Mouse (Mus musculus): ENCODE data around the gene Gm49403.
"Not testable (repeated sequence)": the region's sequence is repeated elsewhere in the genome, so short reads cannot be mapped to it uniquely, and the experiment has no call there.

Gm49403 gene

GRCm38 (mm10) chr19:8883616-8884015, at the start of gene Gm49403, which contains the start of gene Lbhd1:
Gene Gm49403, plus strand, starts transcription at chr19:8883930.
Gene Lbhd1, plus strand, starts transcription at chr19:8883732.
- no peak for DNase-seq

- DNase-seq: not testable (repeated sequence)
These were observed 47.4 kb upstream of the Gm49403 start for GRCm38 (mm10) chr19:8836327-8836726.

- DNase-seq: peak; percentile 89
These were observed 46.4 kb upstream of the Gm49403 start, which contains the start of gene Bscl2 for GRCm38 (mm10) chr19:8837251-8837791. Gene Bscl2, plus strand, starts transcription at chr19:8837467.

GRCm38 (mm10) chr19:8838041-8838730, 45.5 kb upstream of the Gm49403 start:
- DNase-seq: no peak

- peak; percentile 91 for DNase-seq
These were observed 44.4 kb upstream of the Gm49403 start, which contains the start of gene Gng3 for GRCm38 (mm10) chr19:8839103-8839907. Gene Gng3, minus strand, starts transcription at chr19:8839194.

GRCm38 (mm10) chr19:8839908-8840791, 43.6 kb upstream of the Gm49403 start:
- DNase-seq: peak; percentile 77

- DNase-seq: no peak
These were observed 42.7 kb upstream of the Gm49403 start for GRCm38 (mm10) chr19:8841012-8841411.

GRCm38 (mm10) chr19:8842961-8843360, 40.8 kb upstream of the Gm49403 start:
- DNase-seq: no peak

GRCm38 (mm10) chr19:8844371-8845129, 39.2 kb upstream of the Gm49403 start:
- DNase-seq: peak; percentile 70

GRCm38 (mm10) chr19:8848356-8848755, 35.4 kb upstream of the Gm49403 start:
- DNase-seq: no peak

GRCm38 (mm10) chr19:8850402-8850901, 33.3 kb upstream of the Gm49403 start, which contains the start of gene Lrrn4cl:
Gene Lrrn4cl, plus strand, starts transcription at chr19:8850768.
- DNase-seq: no peak

GRCm38 (mm10) chr19:8851639-8852038, 32.1 kb upstream of the Gm49403 start:
- DNase-seq: no peak

GRCm38 (mm10) chr19:8852236-8852928, 31.3 kb upstream of the Gm49403 start:
- DNase-seq: no peak

GRCm38 (mm10) chr19:8853117-8853516, 30.6 kb upstream of the Gm49403 start:
- DNase-seq: no peak

GRCm38 (mm10) chr19:8857689-8858088, 26.0 kb upstream of the Gm49403 start:
- no peak for DNase-seq

- no peak for DNase-seq
These were observed 24.7 kb upstream of the Gm49403 start for GRCm38 (mm10) chr19:8859018-8859417.

- peak; percentile 45 for DNase-seq
These were observed 19.5 kb upstream of the Gm49403 start for GRCm38 (mm10) chr19:8864265-8864664.

GRCm38 (mm10) chr19:8870381-8870780, 13.3 kb upstream of the Gm49403 start:
- not testable (repeated sequence) for DNase-seq

GRCm38 (mm10) chr19:8870838-8871237, 12.9 kb upstream of the Gm49403 start:
- no peak for DNase-seq

- peak; percentile 98 for DNase-seq
These were observed 12.2 kb upstream of the Gm49403 start, which contains the start of gene Ubxn1 for GRCm38 (mm10) chr19:8871267-8872186. Gene Ubxn1, plus strand, starts transcription at chr19:8871496.

All from right cerebral cortex, adult 18-20 months (tissue).